Mouse (Mus musculus) heart, embryonic 12.5 days (tissue): ENCODE data around the gene Uimc1. TPM values are rescaled to one million over a fixed set of nuclear protein-coding genes. Genes with fewer than 3 reads are reported as not detected.

Source experiments
- ATAC-seq: fragments of 200-750 bp; cut with Nextera tagmentation; 2 replicates; pipeline ENCODE4 v1.8.0; 2017; ENCODE audit warnings: moderate TSS enrichment, moderate library complexity; ENCODE audit not compliant: insufficient number of reproducible peaks, low FRiP score
- H3K27ac ChIP-seq: fragments of 300-500 bp; sonication (generic); 2 replicates; pipeline ENCODE4 v1.5.1; 2016; ENCODE audit warnings: mild to moderate bottlenecking, moderate library complexity; ENCODE audit not compliant: poor library complexity, severe bottlenecking
- H3K27me3 ChIP-seq: fragments of 300-500 bp; sonication (generic); replicated peaks from 2 replicates; pipeline ENCODE4 v1.6.1; 2016; ENCODE audit warnings: mild to moderate bottlenecking, moderate library complexity
- H3K36me3 ChIP-seq: fragments of 300-500 bp; sonication (generic); 2 replicates; pipeline ENCODE4 v1.6.1; 2016; ENCODE audit warnings: mild to moderate bottlenecking, moderate library complexity
- H3K4me1 ChIP-seq: fragments of 300-500 bp; sonication (generic); replicated peaks from 2 replicates; pipeline ENCODE4 v1.6.1; 2016; ENCODE audit warnings: mild to moderate bottlenecking
- H3K4me2 ChIP-seq: fragments of 300-500 bp; sonication (generic); 2 replicates; pipeline ENCODE4 v1.6.1; 2016; ENCODE audit warnings: mild to moderate bottlenecking, moderate library complexity
- H3K4me3 ChIP-seq: fragments of 300-500 bp; sonication (generic); 2 replicates; pipeline ENCODE4 v1.5.1; 2016; ENCODE audit warnings: mild to moderate bottlenecking
- H3K9ac ChIP-seq: fragments of 300-500 bp; sonication (generic); 2 replicates; pipeline ENCODE4 v1.6.1; 2016; ENCODE audit warnings: mild to moderate bottlenecking, moderate library complexity
- H3K9me3 ChIP-seq: fragments of 300-500 bp; sonication (generic); replicated peaks from 2 replicates; pipeline ENCODE4 v1.6.1; 2016; ENCODE audit warnings: mild to moderate bottlenecking, moderate library complexity
- WGBS: fragments of 180-500 bp; shearing (Covaris S2); methylation state at CpG from one replicate; pipeline ENCODE4 v1.1.7; 2016; 5-methylcytosine and 5-hydroxymethylcytosine counted together
- polyA plus RNA-seq: library from polyadenylated mRNA; unstranded; fragments of >200 nt; fragmentation: Nextera tagmentation; extraction: Ambion mirVana; gene quantifications from 2 replicates; pipeline ENCODE4 v1.2.1, GENCODE M21; 2016

Gene Uimc1
- polyA plus RNA-seq, 1 experiment from 2014 or later, result 14.3 TPM

DNA sequence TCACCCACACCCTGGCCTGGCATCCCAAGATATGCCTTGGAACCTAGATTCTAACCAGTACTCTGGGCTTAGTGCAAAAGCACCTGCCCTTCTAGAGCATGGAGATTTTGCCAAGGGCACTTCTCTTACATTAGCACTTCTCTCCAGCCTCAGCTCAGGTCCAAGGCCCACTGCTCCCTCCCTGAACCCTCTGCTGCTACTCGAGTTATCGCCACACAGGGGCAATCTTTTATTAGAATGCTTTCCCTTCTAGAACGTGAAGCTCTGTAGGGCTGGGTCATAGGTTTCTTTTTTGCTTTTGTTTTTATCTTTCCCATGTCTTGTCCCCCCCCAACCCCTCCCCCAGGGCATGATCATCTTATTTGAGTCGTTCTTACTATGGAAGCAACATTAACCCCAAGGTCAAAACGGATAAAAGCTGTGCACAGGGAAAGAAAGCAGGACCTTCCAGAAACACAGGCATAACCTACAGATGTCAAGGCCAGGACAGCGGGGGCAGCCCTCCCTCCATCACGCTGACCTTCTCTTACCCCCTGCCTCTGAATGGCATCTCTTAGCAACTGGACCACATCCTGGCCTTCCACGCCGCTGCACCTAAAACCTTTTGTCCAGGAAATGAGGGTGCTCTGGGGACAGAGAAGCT lies 86.3 kb downstream of the Uimc1 start:
- no peak for ATAC-seq
- H3K4me2 ChIP-seq, result no peak overlapping the region

DNA sequence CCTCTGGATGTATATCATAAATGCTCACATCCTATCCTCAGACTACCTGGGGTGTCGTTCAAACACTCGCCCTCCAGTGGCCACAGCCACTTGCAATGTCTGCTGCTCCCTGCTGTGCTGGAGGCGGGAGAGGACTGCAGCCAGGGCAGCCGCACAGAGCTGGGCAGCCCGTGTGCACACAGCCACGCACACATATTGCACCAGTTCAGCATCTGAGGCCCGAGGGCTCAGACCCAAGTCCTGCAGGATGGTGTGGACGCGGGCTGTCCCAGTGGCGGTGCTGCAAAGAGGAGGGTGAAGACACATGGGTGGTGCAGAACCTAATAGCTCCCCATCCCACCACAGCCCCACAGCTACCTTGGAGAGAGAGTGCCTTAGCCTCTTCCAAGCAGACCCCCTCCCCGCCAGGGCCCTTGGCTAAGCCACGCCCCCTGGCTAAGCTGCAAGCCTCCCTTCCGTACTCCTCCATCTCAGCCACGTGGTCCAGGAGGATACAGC lies 88.1 kb downstream of the Uimc1 start:
- ATAC-seq, result no peak
- H3K9ac ChIP-seq, result no peak overlapping the region
- H3K4me2 ChIP-seq, result no peak overlapping the region
- no peak overlapping the region for H3K4me3 ChIP-seq
- peaks cover 57% of the 10 kb centered on the region for H3K27me3 ChIP-seq
- H3K4me1 ChIP-seq, result no peaks in the 10 kb centered on the region
- H3K9me3 ChIP-seq, result no peaks in the 10 kb centered on the region
- no peak overlapping the region for H3K27ac ChIP-seq
- no peaks in the 10 kb centered on the region for H3K36me3 ChIP-seq
- 9% methylated on average over 14 of the region's 14 CpGs for WGBS

More for the DNA sequence above, 86.3 kb downstream of the Uimc1 start:
- H3K4me1 ChIP-seq, result no peaks in the 10 kb centered on the region
- H3K9me3 ChIP-seq, result no peaks in the 10 kb centered on the region
- no peak overlapping the region for H3K27ac ChIP-seq
- H3K4me3 ChIP-seq, result no peak overlapping the region
- peaks cover 45% of the 10 kb centered on the region for H3K27me3 ChIP-seq
- 36% methylated on average over 9 of the region's 9 CpGs for WGBS
- H3K36me3 ChIP-seq, result no peaks in the 10 kb centered on the region
- no peak overlapping the region for H3K9ac ChIP-seq

DNA sequence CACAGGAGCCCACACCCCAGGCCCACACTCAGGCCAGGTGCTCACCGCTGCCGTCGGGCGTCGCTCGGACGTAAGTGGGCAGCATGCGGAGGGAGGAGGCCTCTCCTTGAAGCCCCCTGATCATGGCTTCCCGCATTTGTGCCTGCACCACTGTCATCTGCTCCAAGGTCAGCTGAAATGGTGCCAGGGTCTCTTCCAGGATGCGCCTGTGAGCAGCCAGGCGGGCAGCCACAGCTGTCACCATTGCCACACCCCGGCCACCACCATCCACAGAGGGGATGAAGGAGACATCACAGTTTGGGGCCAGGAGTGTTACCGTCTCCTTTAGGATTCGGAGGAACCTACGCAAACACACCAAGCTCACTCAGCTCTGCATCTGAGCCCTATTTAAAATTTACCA lies 89.0 kb downstream of the Uimc1 start:
- H3K27ac ChIP-seq, result no peak overlapping the region
- H3K9me3 ChIP-seq, result no peaks in the 10 kb centered on the region
- H3K4me1 ChIP-seq, result no peaks in the 10 kb centered on the region
- WGBS, result 83% methylated on average over 15 of the region's 15 CpGs
- no peak overlapping the region for H3K9ac ChIP-seq
- ATAC-seq, result no peak
- H3K36me3 ChIP-seq, result no peaks in the 10 kb centered on the region
- peaks cover 63% of the 10 kb centered on the region for H3K27me3 ChIP-seq
- no peak overlapping the region for H3K4me3 ChIP-seq
- H3K4me2 ChIP-seq, result no peak overlapping the region

DNA sequence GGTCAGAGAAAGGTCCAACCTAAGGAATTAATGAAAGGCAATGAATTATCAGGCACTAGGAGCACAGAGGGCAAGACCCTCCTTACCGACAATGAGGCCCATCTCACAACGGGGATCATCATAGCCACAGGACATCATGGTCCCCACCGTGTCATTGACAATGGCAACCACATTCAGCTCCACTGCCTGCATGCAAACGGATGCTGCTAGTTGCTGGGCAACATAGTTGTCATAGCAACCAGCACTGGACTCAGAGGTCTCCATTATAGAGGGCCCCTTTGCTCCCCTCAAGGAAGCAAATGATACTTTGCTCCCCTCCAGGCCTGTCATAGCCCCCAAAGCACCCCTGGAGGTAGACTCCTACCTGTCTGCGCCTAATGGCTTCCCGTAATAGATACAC lies 91.5 kb downstream of the Uimc1 start:
- no peaks in the 10 kb centered on the region for H3K4me1 ChIP-seq
- H3K9ac ChIP-seq, result no peak overlapping the region
- no peaks in the 10 kb centered on the region for H3K9me3 ChIP-seq
- no peak overlapping the region for H3K27ac ChIP-seq
- 78% methylated on average over 6 of the region's 6 CpGs for WGBS
- peaks cover 75% of the 10 kb centered on the region for H3K27me3 ChIP-seq
- H3K36me3 ChIP-seq, result no peaks in the 10 kb centered on the region
- H3K4me3 ChIP-seq, result no peak overlapping the region
- ATAC-seq, result no peak
- no peak overlapping the region for H3K4me2 ChIP-seq

DNA sequence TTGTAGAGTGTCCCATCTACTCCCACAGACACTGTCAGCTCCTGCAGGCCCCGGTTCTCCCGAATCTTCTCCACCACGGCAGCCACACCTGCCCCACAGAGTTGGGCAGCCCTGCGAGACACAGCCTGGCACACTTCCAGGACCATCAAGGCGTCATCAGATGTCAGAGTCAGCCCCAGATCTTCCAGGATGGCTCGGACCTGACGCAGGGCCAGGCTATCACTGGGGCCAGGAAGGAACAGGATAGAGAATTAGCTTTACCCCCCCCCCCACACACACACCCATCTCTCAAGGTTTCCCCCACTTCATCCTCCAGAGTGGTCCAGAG lies 93.7 kb downstream of the Uimc1 start:
- Histone ChIP-seq H3K4me2 (no peak overlapping the region), H3K4me3 (no peak overlapping the region), H3K36me3 (no peaks in the 10 kb centered on the region), H3K27me3 (peaks cover 70% of the 10 kb centered on the region), H3K27ac (no peak overlapping the region), H3K9me3 (no peaks in the 10 kb centered on the region), H3K4me1 (no peaks in the 10 kb centered on the region), H3K9ac (no peak overlapping the region)
- no peak for ATAC-seq
- WGBS, result 72% methylated on average over 7 of the region's 7 CpGs

DNA sequence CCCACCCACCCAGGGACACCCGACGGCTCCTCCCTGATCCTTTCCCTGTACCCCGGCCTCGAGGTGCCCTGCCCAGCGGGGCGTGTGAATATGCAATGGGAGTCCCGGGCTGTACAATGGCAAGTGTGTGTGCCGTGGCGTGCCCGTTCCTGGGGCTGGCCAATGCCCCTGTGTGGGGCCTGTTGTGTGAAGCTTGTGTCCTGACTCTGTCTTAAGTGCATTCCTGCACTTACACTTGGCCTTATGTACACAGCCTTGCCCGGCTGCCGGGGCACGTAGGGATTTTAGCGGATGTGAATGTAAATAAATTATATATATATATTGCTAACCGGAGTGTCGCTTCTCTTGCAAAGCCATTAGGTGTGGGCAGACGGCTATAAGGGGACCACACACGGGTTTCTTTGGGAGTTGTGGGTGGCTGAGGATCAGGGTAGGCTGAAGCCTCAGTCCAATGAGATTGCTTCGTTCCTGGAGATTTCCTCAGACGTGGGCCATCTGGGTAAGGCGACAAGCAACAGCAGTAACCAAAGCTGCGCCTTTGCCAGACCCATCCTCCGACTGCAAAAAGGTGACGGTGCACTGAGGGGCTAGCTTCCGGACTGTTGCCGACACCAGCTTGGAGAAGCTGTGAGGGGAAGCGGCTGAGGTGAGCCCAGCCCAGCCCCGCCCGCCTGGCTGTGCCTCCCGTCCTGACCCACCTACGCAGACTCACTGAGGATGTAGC lies 94.2 kb downstream of the Uimc1 start:
- no peaks in the 10 kb centered on the region for H3K36me3 ChIP-seq
- no peaks in the 10 kb centered on the region for H3K9me3 ChIP-seq
- no peak for ATAC-seq
- H3K4me3 ChIP-seq, result no peak overlapping the region
- H3K4me2 ChIP-seq, result no peak overlapping the region
- no peak overlapping the region for H3K27ac ChIP-seq
- WGBS, result 72% methylated on average over 31 of the region's 31 CpGs
- H3K27me3 ChIP-seq, result peaks cover 71% of the 10 kb centered on the region
- H3K4me1 ChIP-seq, result no peaks in the 10 kb centered on the region
- no peak overlapping the region for H3K9ac ChIP-seq

DNA sequence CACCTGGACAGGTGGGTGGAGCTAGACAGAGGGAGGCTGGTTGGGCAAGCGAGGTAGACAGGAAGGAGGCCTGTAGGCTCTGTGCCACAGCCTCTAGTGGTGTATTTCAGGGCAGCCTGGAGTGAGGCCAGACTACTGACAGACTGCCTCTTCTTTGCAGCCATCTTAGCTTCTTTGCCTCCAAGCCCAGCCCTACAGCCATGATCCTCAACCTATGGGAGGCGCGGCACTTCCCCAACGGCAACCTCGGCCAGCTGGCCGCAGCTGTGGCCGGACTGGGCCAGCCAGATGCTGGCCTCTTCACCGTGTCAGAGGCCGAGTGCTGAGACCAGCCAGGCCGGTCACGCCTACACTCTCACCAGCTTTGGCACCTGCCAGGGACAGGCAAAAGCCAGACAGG lies 95.5 kb downstream of the Uimc1 start:
- no peaks in the 10 kb centered on the region for H3K4me1 ChIP-seq
- no peak overlapping the region for H3K27ac ChIP-seq
- H3K36me3 ChIP-seq, result no peaks in the 10 kb centered on the region
- H3K9ac ChIP-seq, result no peak overlapping the region
- peak; percentile 22; the same call in 1 of the 2 replicates for ATAC-seq
- H3K27me3 ChIP-seq, result peaks cover 65% of the 10 kb centered on the region
- H3K4me3 ChIP-seq, result no peak overlapping the region
- no peaks in the 10 kb centered on the region for H3K9me3 ChIP-seq
- 70% methylated on average over 11 of the region's 11 CpGs for WGBS
- H3K4me2 ChIP-seq, result no peak overlapping the region

DNA sequence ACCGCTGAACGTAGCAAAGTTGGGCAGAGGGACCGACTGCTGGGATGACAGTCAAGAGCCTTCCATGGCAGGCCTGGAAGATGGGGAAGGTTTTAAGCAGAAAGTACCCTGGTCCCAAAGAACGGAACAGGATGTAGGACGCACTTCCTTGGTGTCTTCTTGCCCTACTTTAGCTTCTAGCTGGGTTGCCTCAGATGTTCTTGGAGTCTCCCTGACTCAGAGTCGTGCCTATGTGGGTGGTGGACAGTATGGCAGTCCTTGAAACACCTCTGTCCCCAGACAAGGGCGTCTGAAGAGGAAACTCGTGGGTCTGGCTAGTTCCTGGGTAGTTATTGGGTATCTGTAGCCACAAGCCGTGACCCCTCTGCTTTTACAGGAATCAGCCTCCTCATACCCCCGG lies 98.0 kb downstream of the Uimc1 start:
- H3K27me3 ChIP-seq, result peaks cover 56% of the 10 kb centered on the region
- no peaks in the 10 kb centered on the region for H3K36me3 ChIP-seq
- H3K27ac ChIP-seq, result no peak overlapping the region
- no peaks in the 10 kb centered on the region for H3K9me3 ChIP-seq
- 63% methylated on average over 10 of the region's 10 CpGs for WGBS
- ATAC-seq, result no peak
- H3K4me2 ChIP-seq, result no peak overlapping the region
- no peak overlapping the region for H3K4me3 ChIP-seq
- no peaks in the 10 kb centered on the region for H3K4me1 ChIP-seq
- H3K9ac ChIP-seq, result no peak overlapping the region

DNA sequence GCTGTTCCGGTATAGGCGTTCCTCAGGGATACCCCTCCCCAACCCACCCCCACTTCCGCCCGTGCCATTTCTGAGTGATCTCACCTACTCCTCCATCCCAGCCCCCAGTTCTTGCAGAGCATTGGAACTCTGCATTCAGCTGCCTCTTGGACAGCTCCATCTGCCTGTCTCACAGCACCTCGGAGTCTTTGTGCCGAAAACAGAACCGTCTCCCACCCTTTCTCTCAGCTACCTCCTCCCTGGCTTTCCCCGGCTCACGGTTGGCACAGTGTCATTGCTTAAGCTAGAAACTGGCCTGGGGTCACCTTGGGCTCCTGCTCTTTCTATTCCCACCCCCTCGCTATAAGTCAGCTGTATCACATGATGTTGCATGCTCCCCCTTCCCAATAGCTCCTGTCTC lies 99.7 kb downstream of the Uimc1 start:
- H3K27me3 ChIP-seq, result peaks cover 43% of the 10 kb centered on the region
- H3K4me1 ChIP-seq, result no peaks in the 10 kb centered on the region
- H3K9ac ChIP-seq, result no peak overlapping the region
- no peak overlapping the region for H3K4me2 ChIP-seq
- H3K36me3 ChIP-seq, result no peaks in the 10 kb centered on the region
- no peak overlapping the region for H3K27ac ChIP-seq
- WGBS, result 73% methylated on average over 10 of the region's 10 CpGs
- no peaks in the 10 kb centered on the region for H3K9me3 ChIP-seq
- ATAC-seq, result no peak
- no peak overlapping the region for H3K4me3 ChIP-seq

DNA sequence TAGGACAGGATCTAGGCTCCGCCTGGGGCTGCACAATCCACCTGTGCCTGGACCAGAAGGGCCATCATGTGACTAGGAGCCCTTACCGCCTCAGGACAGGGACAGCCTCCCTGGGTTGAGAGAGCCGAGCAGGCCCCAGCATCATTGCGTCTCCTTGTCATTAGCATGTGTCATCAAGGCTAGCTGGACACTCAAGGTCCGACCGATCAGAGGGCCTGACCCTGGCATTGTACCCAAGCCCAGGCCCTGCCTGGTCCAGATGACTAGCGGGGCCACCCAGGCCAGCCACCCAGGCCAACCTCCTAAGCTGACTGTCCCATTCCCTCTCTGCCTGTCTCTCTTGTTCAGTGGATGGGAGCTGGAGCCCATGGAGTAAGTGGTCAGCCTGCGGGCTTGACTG lies 102.5 kb downstream of the Uimc1 start:
- no peak overlapping the region for H3K9ac ChIP-seq
- WGBS, result 82% methylated on average over 8 of the region's 8 CpGs
- H3K4me2 ChIP-seq, result no peak overlapping the region
- no peak overlapping the region for H3K27ac ChIP-seq
- H3K4me1 ChIP-seq, result peaks cover 15% of the 10 kb centered on the region; the same call in 1 of the 2 replicates
- no peaks in the 10 kb centered on the region for H3K9me3 ChIP-seq
- H3K27me3 ChIP-seq, result peaks cover 25% of the 10 kb centered on the region
- H3K36me3 ChIP-seq, result no peaks in the 10 kb centered on the region
- ATAC-seq, result no peak
- H3K4me3 ChIP-seq, result no peak overlapping the region

DNA sequence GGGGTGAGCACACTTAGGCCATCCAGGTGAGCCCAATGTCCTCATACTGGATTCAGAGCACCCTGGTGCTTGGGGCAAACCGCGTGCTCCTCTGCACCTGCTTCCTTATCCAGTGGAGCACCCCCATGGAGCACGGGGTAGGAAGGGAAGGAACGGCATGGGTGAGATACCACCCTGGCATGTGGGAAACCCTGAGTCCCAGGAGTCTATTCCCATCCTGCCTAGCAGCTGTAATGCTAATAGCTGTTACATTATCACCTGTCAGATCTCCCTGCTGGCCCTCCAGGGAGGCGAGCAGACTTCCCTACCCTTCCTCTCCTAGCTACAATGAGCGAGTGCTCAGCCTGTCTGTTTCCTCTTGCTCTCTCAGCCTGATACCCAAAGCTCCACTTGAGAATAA lies 104.9 kb downstream of the Uimc1 start:
- Histone ChIP-seq H3K27ac (no peak overlapping the region), H3K27me3 (peaks cover 20% of the 10 kb centered on the region; the same call in 1 of the 2 replicates), H3K36me3 (no peaks in the 10 kb centered on the region), H3K9me3 (no peaks in the 10 kb centered on the region), H3K9ac (no peak overlapping the region), H3K4me1 (peaks cover 15% of the 10 kb centered on the region; the same call in 1 of the 2 replicates), H3K4me2 (no peak overlapping the region), H3K4me3 (no peak overlapping the region)
- 38% methylated on average over 6 of the region's 6 CpGs for WGBS
- ATAC-seq, result no peak
